Mouse (Mus musculus) small intestine, adult 2 months (tissue): ENCODE data around the gene Card11. TPM values are rescaled to one million over a fixed set of nuclear protein-coding genes. Genes with fewer than 3 reads are reported as not detected.

ENCODE experiments used
- H3K27ac ChIP-seq: fragments of 200-500 bp; 2 replicates; pipeline ENCODE4 v1.5.1; 2012; ENCODE audit warnings: low read depth, low read length, control low read depth, inconsistent platforms; ENCODE audit not compliant: insufficient read depth
- H3K27me3 ChIP-seq: fragments of 200-500 bp; 2 replicates; pipeline ENCODE4 v1.6.1; 2012; ENCODE audit warnings: mild to moderate bottlenecking, moderate library complexity, low read length, inconsistent platforms; ENCODE audit not compliant: control insufficient read depth, insufficient read depth
- H3K36me3 ChIP-seq: fragments of 200-500 bp; 2 replicates; pipeline ENCODE4 v1.6.1; 2012; ENCODE audit warnings: mild to moderate bottlenecking, low read length, control low read depth, inconsistent platforms; ENCODE audit not compliant: control insufficient read depth, insufficient read depth
- H3K4me1 ChIP-seq: fragments of 200-500 bp; 2 replicates; pipeline ENCODE4 v1.6.1; 2012; ENCODE audit warnings: low read length, inconsistent platforms, mixed read lengths; ENCODE audit not compliant: control insufficient read depth, insufficient read depth, insufficient read length
- H3K4me3 ChIP-seq: fragments of 200-500 bp; 2 replicates; pipeline ENCODE4 v1.5.1; 2012; ENCODE audit warnings: low read depth, mild to moderate bottlenecking, control low read depth, inconsistent platforms, low read length, moderate library complexity
- CTCF ChIP-seq: fragments of 200-500 bp; IDR thresholded peaks from 2 replicates; pipeline ENCODE4 v1.5.1; 2012; ENCODE audit warnings: low read depth, mild to moderate bottlenecking, control low read depth, inconsistent platforms, low read length, moderate library complexity, mixed read lengths; ENCODE audit not compliant: insufficient replicate concordance, insufficient read length; ENCODE audit errors: extremely low read depth
- POLR2A ChIP-seq: fragments of 200-500 bp; IDR thresholded peaks from 2 replicates; pipeline ENCODE4 v1.6.1; 2012; ENCODE audit warnings: low read depth, mild to moderate bottlenecking, control low read depth, inconsistent platforms, low read length, moderate library complexity
- WGBS: fragments of 180-500 bp; shearing (Covaris S2); methylation state at CpG from one replicate; pipeline ENCODE4 v1.1.7; 2018; 5-methylcytosine and 5-hydroxymethylcytosine counted together
- polyA plus RNA-seq: library from polyadenylated mRNA; depleted of rRNA; stranded (reverse); fragments of >200 nt; gene quantifications from 2 replicates; pipeline ENCODE4 v1.2.3, GENCODE M21; 2012

The Card11 gene
- polyA plus RNA-seq, 1 experiment: 17.1 TPM

DNA sequence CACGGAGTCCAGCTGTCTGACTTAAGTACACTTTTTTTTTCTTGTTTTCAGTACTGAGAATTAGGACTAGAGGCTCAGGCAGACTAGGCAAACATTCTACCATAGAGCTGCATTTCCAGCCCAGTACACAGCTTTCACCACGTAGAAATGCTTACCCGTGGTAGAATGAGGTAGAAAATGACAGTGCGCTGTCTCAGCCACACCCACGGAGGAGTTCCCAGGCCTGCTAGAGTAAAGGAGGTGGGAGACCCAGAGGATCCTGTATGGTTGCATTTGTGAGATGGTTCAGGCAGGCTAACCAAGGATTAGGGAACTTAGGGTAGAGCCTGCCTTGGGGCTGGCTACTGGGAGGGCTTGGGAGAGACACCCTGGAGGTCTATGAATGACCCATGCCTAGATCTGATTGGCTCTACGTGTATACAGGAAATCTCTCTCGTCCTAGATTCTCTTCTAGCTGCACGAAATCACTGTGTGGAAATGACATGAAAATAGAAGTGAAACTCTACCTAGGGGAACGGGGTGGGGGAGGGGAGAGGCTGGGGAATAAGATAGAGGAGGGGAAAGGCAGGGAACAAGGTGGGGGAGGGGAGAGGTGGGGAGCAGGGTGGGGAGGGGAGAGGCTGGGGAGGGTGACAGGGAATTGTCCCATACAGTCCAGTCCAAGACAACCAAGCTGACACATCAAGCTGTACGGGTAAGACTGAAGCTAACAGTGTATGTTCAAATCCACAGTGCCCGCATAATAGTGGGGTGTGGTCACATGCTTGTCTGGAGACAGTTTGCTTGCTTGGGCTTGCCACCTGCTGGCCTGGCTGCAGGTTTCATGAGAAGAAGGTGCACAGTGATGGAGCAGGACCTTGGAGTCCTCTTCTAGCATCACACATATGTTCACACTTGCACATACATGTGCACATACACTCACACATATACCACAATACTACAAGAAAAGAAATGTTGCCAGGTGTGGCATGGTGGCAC, 8.0 kb downstream of the Card11 start:
- H3K27me3 ChIP-seq: no peaks in the 10 kb centered on the region
- WGBS: 50% methylated on average over 11 of the region's 11 CpGs
- H3K36me3 ChIP-seq: 0 out of 2 replicates have a peak, but pooled peaks cover 2% of the 10 kb centered on the region
- peaks cover 34% of the 10 kb centered on the region; the same call in 1 of the 2 replicates for H3K4me1 ChIP-seq
- TF ChIP-seq POLR2A (no peak), CTCF (peak; percentile 25; the same call in 1 of the 2 replicates)
- H3K27ac ChIP-seq: no peak overlapping the region
- H3K4me3 ChIP-seq: no peak overlapping the region

DNA sequence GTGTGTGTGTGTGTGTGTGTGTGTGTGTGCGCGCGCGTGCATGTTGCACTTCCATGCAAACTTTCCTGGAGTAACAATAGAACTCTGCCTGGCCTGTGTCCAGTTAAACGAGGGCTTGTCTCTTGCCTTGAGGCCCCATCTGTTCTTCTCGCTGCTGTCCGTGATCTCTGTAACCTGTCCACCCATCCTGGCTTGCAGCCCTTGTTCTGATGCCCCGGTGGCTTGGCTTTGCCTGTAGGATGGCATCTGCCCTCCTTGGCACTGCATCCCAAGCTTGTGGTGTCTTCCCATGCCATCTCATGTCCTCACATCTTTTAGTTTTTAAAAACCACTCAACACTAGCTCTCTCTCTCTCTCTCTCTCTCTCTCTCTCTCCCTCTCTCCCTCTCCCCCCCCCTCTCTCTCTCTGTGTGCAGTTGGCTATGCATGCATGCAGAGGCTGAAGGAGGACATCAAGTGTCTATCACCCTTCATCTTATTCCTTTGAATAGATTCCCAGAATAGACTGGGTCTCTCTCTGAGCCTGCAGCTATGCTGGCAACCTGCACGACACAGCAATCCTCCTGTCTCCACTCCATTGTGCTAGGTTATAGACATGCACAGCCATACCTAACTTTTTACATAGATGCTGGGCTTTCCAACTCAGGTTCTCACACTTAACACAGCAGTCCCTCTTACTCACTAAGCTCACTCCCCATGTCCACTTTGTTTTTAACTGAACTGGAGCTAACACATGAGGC, 14.9 kb downstream of the Card11 start:
- H3K27ac ChIP-seq: no peak overlapping the region
- 89% methylated on average over 9 of the region's 9 CpGs for WGBS
- H3K27me3 ChIP-seq: no peaks in the 10 kb centered on the region
- H3K4me3 ChIP-seq: no peak overlapping the region
- no peak for TF ChIP-seq CTCF
- no peak for TF ChIP-seq POLR2A
- H3K36me3 ChIP-seq: 0 out of 2 replicates have a peak, but pooled peaks cover 2% of the 10 kb centered on the region
- H3K4me1 ChIP-seq: peaks cover 7% of the 10 kb centered on the region

GRCm38 (mm10) chr5:140981370-140981805, 19.0 kb downstream of the Card11 start:
- Histone ChIP-seq H3K4me1 (peaks cover 7% of the 10 kb centered on the region), H3K4me3 (no peak overlapping the region), H3K27me3 (no peaks in the 10 kb centered on the region), H3K27ac (no peak overlapping the region), H3K36me3 (no peaks in the 10 kb centered on the region)
- 9% methylated on average over 6 of the region's 6 CpGs for WGBS
- no peak for TF ChIP-seq POLR2A
- no peak for TF ChIP-seq CTCF

DNA sequence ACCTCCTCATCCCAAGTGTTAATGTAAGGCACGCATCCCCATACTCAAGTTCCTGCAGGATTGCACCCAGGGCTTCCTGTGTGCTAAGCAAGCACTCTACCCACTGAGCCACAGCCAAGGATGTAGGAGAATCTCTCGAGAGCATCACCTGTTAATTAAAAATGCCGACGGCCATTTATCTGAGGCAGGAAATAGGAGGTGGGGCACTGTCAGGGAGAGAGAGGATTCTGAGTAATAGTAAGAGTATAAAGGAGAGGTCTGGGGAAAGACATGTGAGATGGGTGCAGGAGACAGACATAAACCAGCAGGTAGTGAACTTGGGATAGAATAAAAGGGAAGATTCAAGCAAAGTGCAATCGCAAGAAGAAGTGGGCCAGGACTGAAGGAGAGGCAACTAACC, 19.6 kb downstream of the Card11 start:
- TF ChIP-seq CTCF (no peak), POLR2A (no peak)
- Histone ChIP-seq H3K4me1 (peaks cover 7% of the 10 kb centered on the region), H3K27me3 (no peaks in the 10 kb centered on the region), H3K36me3 (no peaks in the 10 kb centered on the region), H3K27ac (no peak overlapping the region), H3K4me3 (no peak overlapping the region)
- WGBS: 70% methylated on average over 5 of the region's 5 CpGs

- no peaks in the 10 kb centered on the region for H3K36me3 ChIP-seq
- 85% methylated on average over 2 of the region's 2 CpGs for WGBS
- no peaks in the 10 kb centered on the region for H3K27me3 ChIP-seq
- TF ChIP-seq CTCF (no peak), POLR2A (no peak)
- no peak overlapping the region for H3K27ac ChIP-seq
- H3K4me1 ChIP-seq: peaks cover 7% of the 10 kb centered on the region
- no peak overlapping the region for H3K4me3 ChIP-seq
Observed at GRCm38 (mm10) chr5:140980051-140980450, 20.3 kb downstream of the Card11 start.

DNA sequence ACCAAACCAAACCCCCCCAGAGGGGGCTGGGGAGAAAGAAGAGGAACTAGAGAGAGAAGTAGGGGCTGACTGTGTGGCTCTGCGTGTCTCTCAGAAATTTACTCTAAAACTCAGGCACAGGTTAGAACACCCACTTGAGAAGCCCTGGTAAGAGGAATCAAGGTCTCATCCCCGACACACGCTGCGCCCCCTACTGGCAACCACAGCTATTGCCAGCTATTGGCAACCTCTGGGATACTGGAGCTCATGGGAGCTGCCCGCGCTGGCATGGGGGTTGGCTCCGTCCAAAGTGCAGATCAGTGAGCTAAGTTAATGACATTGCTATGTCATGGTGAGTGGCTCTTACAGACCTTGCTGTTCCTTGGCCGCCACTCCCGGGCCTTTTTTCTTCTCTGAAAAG, 37.4 kb downstream of the Card11 start:
- Histone ChIP-seq H3K27ac (peak overlapping the region; percentile 16; the same call in 1 of the 2 replicates), H3K27me3 (no peaks in the 10 kb centered on the region), H3K4me3 (no peak overlapping the region), H3K36me3 (no peaks in the 10 kb centered on the region), H3K4me1 (peaks cover 3% of the 10 kb centered on the region; the same call in 1 of the 2 replicates)
- no peak for TF ChIP-seq POLR2A
- peak; percentile 91; the same call in 1 of the 2 replicates for TF ChIP-seq CTCF
- 18% methylated on average over 9 of the region's 9 CpGs for WGBS

GRCm38 (mm10) chr5:140960732-140961131, 39.6 kb downstream of the Card11 start:
- Histone ChIP-seq H3K27ac (no peak overlapping the region), H3K27me3 (no peaks in the 10 kb centered on the region), H3K4me3 (no peak overlapping the region), H3K36me3 (no peaks in the 10 kb centered on the region), H3K4me1 (peaks cover 3% of the 10 kb centered on the region; the same call in 1 of the 2 replicates)
- 92% methylated on average over 6 of the region's 6 CpGs for WGBS
- TF ChIP-seq CTCF (no peak), POLR2A (no peak)
